Mouse (Mus musculus): ENCODE measurements around the gene Ankfy1.
A peak's percentile ranks its signal among the peaks of the same experiment; 100 is the strongest.
"Not testable (repeated sequence)": the region's sequence is repeated elsewhere in the genome, so short reads cannot be mapped to it uniquely, and the experiment has no call there.

Ankfy1 gene

DNA sequence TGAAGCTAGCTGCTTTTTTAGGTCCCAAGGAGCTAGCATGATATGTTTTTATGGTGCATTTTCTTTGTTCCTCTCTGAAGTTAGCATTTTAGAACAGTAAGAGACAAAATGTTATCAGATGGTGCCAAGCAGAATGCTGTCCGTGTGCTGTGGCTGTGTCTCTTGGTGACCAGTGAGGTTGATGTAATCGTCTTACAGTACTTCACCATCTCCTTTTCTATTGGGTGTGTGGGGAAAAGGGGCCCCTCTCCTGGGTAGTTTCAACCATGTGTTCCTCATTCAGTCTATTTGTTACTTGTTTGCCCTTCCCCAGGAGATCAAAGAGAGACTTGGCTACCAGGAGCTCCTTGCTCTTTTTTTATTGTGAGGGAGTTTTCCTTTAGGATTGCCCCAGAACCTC lies 33.4 kb downstream of the Ankfy1 start:
- no peak for DNase-seq (ENCODE audit: low spot score)

DNA sequence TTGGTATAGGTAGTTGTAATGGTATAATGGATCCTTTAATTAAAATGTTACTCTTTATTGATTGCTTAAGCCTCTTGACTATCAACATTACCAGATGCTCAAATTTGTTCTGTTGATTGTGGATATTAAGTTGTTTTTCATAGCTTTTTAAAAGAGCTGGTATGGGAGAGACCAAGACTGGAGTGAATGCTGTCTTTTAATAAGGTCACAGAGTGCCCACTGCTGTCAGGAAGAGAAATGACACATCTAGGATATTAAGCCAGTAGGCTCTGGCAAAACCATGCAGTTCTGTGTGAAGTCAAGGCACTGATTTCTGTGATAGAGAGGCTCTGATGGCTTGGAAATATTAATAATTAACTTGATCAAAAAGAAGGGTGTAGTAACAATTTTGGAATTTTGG lies 34.1 kb downstream of the Ankfy1 start:
- no peak for DNase-seq (ENCODE audit: low spot score)

DNA sequence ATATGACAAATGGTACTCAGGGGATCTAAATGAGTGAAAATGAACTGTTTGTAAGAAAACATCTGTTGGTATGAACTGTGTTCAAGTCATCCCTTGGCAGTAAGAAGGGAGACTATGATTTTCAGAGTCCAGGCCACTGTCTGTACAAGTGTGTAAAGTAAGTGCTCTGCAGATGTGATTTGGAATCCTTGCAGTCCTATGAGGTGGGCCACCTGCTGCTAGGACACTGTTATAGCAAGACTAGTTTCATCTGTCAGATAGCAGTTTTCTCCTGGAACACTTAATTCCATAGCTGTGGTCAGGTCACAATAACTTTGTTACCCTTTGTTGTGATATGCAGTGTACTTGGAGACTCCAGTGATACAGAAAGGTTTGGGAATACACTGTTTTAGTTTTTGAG lies 36.2 kb downstream of the Ankfy1 start:
- DNase-seq (ENCODE audit: low spot score): no peak

DNA sequence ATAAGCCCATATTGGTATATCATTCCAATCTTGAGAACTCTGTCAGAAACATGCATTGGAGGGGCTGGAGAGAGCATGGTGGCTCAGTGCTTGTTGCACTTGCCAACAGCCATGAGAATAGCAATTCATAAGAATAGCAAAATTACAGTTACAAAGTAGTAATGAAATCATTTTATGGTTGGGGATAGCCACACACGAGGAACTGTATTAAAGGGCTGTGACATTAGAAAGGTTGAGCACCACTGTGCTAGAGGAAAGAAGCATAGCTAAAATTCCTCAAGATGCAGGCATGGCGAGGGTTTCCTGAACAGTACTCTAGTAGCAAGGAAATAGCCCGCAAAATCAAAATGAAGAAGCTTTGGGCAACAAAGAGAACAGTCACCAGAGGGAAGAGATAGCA lies 43.9 kb downstream of the Ankfy1 start:
- no peak for DNase-seq (ENCODE audit: low spot score)

DNA sequence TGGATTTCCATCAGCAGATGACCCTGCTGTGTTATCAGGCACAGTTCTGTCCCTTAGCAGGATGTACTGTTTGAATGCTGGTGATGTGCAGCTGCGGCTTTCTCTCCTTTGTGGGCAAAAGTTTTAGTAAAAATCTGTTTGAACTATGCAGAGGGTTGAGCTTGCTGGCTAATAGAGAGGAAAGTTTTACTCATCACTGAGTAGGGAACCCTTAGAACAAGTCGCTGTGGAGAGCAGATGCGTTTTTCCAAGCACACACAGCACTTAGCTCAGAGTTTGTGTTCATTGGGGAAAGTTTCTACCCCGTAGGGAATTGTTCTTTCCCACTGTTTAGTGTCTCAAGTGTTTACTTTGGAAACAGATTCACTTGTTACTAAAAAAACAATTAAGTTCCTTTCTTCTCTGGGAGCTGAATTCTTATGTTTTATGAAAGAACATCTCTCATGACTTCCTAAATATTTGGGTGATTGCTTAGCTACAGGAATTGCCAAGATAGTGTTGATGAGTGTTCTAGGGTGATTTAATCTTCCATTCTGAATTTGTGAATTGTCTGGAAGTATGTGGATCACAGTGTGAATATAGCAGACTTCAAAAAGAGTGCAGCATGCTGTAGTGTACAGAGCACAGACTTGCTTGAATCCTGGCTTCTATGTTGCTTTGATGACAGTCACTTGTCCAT lies 45.2 kb downstream of the Ankfy1 start:
- no peak for DNase-seq (ENCODE audit: low spot score)

DNA sequence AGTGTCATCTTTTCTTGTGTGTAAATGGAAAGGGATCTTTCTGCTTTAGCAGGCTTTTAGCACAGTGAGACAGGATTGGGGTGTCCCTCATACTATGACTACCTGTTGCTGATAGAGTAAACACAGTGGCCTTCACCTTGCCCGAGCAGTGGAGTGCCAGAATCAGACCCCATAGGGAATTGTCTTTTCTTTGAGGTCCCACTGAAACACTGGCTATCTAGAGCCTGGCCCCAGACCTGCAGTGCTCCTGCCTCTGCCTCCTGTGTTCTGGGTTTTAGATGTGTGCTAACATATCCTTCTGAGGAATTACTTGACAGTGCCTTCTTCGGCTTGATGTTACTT lies 45.7 kb downstream of the Ankfy1 start:
- no peak for DNase-seq (ENCODE audit: low spot score)

DNA sequence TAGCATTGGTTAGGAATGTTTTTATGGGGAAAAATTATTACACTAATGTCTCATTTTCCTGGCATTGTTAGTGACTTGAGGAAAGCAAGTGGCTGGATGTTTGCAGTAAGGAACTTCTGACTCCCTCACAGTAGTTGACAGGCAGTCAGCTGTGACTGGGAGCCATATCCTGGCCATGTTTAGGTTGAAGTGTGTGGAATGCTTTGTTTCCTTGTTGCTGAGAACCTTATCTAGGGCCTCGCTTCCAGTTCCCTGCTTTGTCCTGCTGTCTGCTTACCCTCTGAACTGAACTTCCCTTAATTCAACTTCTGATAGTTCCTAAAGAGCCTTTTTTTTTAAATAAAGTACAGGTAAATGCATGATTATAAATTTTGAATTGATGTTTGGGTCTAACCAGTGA lies 46.5 kb downstream of the Ankfy1 start:
- DNase-seq (ENCODE audit: low spot score): no peak

DNA sequence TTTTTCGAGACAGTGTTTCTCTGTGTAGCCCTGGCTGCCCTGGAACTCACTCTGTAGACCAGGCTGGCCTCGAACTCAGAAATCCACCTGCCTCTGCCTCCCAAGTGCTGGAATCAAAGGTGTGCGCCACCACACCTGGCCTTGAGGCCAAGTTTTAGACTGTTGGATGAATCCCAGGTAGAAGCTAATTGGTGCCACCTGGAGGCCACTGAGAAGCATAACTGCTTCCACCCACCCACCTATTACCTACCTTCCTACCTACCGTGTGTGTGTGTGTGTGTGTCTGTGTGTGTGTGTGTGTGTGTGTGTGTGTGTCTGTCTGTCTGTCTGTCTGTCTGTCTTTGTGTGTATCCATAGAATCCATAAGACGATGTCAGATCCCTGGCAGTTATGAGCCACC lies 47.7 kb downstream of the Ankfy1 start:
- not testable (repeated sequence) for DNase-seq (ENCODE audit: low spot score)

DNA sequence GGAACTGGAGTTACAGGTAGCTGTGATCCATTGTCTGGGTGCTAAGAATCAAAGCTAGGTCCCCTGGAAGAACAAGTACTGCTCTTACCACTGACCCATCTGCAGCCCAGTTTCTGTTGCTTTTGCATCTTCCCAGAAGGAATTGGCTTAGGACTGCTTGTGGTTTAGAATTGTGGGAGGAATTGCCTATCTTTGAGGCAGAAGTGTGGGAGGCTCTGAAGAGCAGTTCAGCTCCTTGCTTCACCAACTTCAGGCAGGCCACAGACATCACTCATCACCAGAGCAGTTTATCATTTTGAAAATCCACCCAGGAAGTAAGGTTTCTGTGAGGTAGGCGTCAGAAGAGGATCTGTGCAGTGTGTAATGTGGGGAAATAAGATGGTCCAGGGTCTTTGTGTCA lies 49.2 kb downstream of the Ankfy1 start:
- DNase-seq (ENCODE audit: low spot score): no peak

DNA sequence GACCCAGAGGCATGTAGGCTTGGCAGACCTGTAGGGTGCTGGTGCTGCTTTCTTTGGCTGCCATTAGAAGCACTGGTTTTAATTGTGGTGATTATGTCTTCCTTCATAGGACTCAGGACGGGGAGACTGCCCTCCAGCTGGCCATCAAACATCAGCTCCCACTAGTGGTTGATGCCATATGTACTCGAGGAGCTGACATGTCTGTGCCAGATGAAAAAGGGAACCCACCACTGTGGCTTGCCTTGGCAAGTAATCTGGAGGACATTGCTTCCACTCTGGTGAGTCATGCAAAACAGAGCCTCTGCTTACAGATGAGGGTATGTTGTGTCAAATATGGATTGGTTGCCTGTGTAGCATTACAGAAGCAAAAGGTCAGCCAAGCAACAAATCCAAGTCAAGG lies 62.1 kb downstream of the Ankfy1 start:
- DNase-seq (ENCODE audit: low spot score): no peak

DNA sequence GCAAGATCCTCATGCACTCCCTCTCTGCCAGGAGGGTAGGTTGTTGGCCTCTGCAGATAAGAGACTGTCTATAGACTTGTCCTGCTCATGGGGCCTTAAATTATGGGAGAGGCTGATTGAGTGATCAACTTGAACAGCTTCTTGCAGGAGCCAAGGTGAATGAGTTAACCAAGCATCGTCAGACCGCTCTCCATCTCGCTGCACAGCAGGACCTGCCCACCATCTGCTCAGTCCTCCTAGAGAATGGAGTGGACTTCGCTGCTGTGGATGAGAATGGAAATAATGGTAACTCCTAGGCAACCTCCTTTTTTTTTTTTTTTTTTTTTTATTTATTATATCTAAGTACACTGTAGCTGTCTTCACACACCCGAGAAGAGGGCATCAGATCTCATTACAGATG lies 68.5 kb downstream of the Ankfy1 start:
- DNase-seq (ENCODE audit: low spot score): no peak

DNA sequence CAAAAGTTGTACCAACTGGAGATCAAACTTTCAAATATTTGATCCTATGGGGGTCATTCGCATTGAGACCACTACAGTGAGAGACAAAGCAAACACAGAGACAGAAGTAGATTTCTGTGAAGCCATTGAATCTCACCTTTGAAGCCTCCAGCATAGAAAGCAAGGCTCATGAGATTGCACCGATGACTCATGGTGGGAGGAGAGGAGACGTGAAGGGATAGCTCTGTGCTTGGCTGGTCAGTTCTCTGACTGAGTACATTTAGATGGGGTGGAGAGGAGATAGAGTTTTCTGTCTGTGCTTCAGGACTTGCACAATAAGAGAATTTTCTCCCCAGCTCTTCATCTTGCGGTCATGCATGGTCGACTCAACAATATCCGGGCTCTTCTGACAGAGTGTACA lies 69.8 kb downstream of the Ankfy1 start:
- no peak for DNase-seq (ENCODE audit: low spot score)

DNA sequence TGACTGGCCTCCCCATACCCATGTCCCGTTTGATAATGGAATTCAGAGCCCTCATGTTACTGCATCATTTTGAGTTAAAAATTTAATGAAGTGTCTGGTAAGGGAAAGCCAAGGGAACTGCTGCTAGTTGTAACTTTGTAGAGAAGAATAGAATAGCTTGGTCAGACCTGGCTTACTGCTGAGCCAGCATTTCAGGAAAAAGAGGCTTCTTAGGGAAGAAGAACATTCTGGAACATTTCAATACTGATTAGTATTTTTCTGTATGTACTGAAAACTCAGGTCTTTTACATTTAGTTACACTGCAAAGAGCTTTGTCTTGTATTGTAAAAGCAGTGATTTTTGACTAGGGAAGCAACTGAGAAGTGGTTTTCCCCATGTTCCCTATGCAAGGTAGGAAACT lies 71.0 kb downstream of the Ankfy1 start:
- no peak for DNase-seq (ENCODE audit: low spot score)

DNA sequence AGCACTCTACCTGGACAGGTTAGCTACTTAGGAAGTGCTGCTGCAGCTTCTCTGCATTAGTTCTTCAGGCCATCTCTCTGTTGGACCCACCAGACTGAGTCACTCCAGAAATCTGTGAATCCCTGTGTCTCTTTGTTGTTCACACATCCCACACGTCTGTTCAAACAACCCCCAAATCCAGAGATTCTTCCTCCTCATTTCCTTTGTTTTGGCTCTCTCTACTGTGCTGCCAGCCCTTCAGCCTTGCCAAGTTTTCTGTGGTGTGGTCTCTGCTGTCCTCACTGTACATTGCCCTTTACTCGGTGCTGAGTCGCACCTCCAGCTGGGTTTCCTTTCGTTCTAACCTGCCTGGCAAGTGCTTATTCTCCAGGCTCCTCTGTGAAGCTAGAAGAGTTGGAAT lies 74.5 kb downstream of the Ankfy1 start:
- DNase-seq (ENCODE audit: low spot score): no peak

DNA sequence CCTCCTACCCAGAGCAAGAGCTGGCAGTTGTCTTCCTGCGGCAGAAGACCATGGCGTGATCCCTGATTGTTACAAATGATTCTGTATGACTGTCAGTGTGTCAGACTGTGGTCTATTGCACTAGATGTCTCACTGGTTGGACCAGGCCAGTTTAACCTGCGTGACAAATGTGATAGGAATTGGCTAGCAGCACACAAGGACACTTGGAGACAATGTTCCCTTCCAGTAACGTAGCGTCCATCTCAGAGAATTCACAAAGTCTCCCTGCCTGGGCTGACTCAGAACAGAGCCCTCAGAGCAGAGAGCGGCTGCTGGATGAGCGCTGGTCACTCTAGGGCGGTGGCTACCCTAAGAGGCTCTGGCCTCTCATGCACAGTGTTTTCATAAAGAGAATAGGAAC lies 77.9 kb downstream of the Ankfy1 start:
- no peak for DNase-seq (ENCODE audit: low spot score)

DNA sequence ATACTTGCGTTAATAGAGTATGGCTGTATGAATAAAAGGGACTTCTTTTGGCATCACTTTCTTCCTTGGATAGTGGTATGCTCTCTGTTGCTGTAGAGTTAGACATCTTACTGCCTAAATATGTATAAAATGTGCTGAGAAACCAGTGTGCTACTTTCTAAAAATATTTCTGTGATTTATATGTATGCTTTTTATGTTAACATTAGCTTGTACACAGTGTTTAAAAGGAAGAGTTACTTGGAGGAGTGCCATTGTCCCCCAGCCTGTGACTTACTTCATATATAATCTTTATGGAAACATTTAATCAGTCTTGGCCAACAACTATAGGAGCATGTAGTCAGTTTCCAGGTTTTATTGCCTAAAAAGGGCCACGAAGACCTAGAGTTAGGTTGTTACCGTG lies 79.3 kb downstream of the Ankfy1 start:
- DNase-seq (ENCODE audit: low spot score): no peak

DNA sequence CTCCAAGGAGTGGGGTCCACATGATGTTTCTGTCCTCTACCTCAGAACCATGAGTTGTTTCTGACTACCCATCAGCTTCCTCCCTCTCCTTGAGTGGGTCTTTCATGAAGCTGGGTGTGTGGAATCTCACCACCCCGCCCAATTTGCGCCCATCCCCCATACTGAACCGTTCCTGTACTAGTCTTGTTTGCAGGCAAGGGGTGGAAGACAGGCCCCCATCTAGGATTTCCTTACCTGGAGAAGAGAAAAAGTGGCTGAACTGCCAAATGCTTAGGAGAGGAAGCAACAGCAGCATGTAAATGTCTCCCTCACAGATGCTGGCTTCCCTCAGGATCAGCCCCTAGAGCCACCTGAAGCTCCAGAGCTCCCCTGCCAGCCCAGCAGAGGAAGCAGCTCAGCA lies 80.5 kb downstream of the Ankfy1 start:
- DNase-seq (ENCODE audit: low spot score): no peak

DNA sequence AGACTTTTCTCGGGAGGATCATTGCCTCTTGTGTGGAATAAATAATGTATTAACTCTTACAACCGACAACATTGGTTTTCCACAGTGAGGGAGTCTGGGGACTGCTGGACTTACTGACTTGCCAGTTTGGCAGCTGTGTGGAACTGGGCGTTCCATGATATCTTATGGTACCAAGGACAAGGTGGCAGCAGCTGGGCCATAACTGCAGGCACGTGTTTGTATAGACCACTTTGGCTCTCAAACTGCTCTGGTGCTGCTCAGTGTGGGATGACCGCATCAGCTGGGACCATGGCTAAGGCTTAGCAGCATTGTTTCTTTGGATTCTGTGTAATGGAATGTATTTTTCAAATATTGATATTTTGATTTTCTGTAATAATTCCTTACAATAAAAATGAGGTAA lies 81.0 kb downstream of the Ankfy1 start:
- DNase-seq (ENCODE audit: low spot score): no peak

DNA sequence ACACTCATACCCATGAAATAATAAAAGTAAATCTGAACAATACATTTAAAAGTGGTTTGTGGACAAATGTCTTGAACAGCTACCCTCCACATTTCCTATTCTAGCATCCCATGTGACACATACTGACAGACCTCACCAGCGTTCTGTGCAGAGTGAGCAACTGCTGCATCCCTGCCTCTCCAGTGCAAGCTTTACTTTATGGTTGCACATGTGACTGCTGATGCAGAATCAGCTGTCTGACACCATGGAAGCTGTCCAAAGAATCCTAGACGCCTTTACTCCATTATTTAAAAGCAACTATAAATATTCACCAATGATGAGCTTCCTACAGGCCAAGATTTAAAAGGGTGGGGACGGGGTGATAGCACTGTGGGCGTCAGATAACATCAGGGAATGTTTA lies 81.7 kb downstream of the Ankfy1 start:
- DNase-seq (ENCODE audit: low spot score): no peak

DNA sequence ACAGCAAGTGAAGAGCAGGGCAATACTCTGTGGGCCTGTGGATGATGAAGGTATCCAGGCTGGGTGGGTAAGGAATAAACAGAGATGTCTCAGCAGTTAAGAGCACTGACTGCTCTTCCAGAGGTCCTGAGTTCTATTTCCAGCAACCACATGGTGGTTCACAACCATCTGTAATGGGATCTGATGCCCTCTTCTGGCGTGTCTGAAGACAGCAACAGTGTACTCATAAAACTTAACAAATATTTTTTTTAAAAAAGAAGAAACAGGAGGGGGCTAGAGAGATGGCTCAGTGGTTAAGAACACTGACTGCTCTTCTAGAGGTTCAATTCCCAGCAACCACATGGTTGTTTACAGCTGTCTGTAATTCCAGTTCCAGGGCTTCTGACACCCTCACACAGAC lies 82.8 kb downstream of the Ankfy1 start:
- not testable (repeated sequence) for DNase-seq (ENCODE audit: low spot score)

DNA sequence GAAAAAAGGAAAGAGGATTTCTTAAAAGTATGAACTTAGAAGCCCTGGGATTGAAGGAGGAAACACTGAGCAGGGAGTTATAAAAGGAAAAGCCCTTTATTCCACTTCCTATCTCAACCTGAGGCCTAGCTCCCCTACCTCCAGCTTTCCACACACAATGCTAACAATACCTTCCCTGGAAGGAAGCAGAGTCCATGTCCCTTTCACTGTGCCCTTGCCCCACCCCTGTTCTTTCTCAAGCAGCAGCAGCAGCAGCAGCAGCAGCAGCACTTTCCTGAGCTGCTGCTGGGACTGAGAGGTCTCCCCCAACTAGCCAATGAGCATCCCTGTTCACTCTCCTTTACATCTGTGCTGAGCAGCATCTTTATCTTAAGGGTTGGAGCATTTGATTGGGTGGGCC lies 89.2 kb downstream of the Ankfy1 start:
- no peak for DNase-seq (ENCODE audit: low spot score)

DNA sequence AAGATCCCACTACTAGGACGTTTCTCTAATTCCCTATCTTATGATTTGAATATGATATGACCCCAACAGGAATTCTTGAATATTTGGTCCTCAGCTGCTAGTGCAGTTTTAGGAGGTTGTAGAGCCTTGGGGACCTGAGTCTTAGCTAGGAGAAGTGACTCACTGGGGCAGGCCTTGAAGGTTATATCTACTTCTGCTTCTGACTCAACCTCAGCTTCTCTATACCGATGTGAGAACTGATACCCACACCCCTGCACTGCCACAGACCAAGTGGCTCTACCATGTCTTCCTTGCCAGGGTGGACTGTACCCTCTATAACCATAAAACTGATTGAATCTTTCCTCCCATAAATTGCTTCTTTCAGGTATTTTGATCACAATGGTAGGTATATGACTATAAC lies 92.3 kb downstream of the Ankfy1 start:
- no peak for DNase-seq (ENCODE audit: low spot score)

DNA sequence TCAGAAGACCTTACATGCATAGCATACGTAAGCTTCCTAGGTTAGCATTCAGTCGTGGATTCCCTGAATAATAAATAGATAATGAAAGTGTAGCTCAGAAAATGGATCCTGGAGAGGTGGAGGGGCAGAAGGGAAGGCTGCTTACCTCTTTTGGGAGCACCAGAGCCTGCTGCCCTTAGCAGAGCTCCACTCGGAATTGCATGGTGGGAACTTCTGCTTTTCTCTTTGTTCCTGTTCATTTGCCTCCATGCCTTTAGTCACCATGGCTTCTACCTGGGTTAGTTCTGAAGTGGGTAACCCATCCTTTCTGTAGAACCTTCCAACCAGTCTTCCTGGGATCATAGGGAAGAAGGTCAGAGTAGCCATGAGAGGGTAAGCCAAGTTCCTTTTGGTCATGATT lies 92.7 kb downstream of the Ankfy1 start:
- DNase-seq (ENCODE audit: low spot score): no peak

DNA sequence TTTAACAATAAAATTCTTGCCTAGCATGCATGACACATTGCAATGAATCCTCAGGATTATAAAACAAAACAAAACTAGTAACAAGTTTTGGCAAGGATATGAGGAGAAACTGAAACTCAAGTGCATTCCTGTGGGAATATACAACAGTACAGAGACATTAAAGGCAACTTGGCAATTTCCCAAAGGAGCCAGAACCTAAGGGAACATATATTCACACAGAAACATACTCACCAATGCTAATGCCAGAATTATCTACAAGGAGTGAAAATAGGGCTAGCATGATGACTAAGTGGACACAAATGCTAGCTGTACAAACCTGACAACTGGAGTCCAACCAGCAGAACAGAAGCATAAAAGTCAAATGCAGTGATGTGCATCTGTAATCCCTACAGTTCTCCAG lies 102.2 kb downstream of the Ankfy1 start:
- no peak for DNase-seq (ENCODE audit: low spot score)

DNA sequence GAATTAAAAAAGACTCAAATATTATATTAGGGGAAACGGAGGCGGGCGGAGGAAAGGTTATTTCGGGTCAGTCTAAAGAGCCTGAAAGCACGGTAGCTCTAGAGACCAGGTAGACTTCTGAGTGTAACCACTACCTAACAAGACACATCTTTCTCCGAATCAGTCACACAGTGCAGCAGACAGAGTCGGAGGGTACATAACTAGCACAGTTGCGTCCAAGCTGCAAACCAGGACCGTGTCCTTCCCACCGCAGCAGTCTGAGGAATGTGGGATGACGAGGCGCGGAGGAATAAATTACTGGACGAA lies 105.3 kb downstream of the Ankfy1 start:
- DNase-seq (ENCODE audit: low spot score): peak; percentile 5

Data from ovary, postnatal 14 days (tissue).